ENCODE assay signal across 30 mouse cellular contexts in the genomic region with DNA sequence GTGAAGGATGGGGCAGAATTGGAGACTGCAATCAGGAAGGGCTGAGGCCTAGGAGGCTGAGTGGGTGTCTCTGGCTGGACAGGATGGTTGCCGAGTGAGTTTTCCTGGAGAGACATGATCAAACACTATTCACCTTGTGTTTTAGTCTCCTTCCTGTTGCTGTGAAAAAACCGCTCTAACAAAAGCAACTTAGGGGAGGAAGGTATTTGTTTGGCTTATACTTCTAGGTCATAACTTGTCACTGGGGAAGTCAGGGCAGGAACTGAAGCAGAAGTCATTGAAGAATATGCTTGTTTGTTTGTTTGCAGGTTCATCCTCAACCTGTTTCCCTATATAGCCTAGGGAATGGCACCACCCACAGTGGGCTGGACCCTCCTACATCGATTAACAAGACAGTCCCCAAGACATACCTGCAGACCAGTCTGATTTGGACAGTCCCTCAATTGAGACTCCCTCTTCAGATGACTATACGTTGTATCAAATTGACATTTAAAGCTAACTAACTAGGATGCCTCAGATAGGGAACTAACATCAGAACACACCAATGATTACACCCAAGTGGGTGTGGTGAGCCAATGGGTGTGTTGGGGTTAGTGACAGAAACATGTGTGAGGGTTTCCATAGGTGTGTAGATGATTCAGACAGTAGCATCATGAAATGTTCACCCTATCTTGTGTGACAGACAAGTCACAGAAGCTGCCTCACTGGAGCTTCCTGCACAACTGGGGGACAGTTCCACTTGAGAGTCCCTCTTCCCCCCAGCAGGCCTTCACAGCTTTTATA. TPM values are rescaled to one million over a fixed set of nuclear protein-coding genes. Genes with fewer than 3 reads are reported as not detected.
A peak's percentile ranks its signal among the peaks of the same experiment; 100 is the strongest.
DNase-seq lines count a peak whose midpoint lies in the region; ATAC-seq and TF ChIP-seq lines count a peak whose summit lies in the region.
"Had no signal": no experiment of that assay in that cellular context is flagged by ENCODE, and none has a peak within 500 bp of the region (broad histone marks: within the 10 kb centered on the region; RNA-seq: fewer than 3 reads in every experiment).

No protein-coding gene starts in this region.

- TF ChIP-seq EP300 in MEL (IDR thresholded peaks at IDR 0.05; ENCODE audit: low read depth in 1 of 2, low read length in 2 of 2) = no peak

- no peaks in the 10 kb centered on the region for H3K79me2 ChIP-seq in MEL (ENCODE audit: control insufficient read depth, insufficient read depth, low read length, poor library complexity)

- H3K27me3 ChIP-seq in liver, embryonic 13.5 days = no peaks in the 10 kb centered on the region
- no peaks in the 10 kb centered on the region for H3K27me3 ChIP-seq in liver, embryonic 11.5 days (replicated peaks; ENCODE audit: control insufficient read depth, insufficient read depth, low read length)
- H3K27me3 ChIP-seq in MEL (ENCODE audit: control insufficient read depth in 1 of 2, insufficient read depth in 2 of 2, low read length in 2 of 2) = no peaks in the 10 kb centered on the region
- H3K27me3 ChIP-seq: embryonic facial prominence, embryonic 12.5 days; heart, embryonic 13.5 days; limb, embryonic 12.5 days; neural tube, embryonic 12.5 days had no signal

- DNase-seq in liver, embryonic 13.5 days = no peak
- DNase-seq in liver, embryonic 11.5 days (ENCODE audit: low spot score) = no peak
- DNase-seq in MEL (ENCODE audit: low read depth, low spot score) = peak; percentile 49
- DNase-seq in naive thymus-derived CD4-positive, alpha-beta T cell, adult 2 months (ENCODE audit: low read depth) = peak; percentile 62
- DNase-seq in neural tube, embryonic 10.5 days (ENCODE audit: extremely low spot score, low spot score) = no peak
- DNase-seq in left cerebral cortex, postnatal 4 days = no peak
- DNase-seq: adrenal gland, postnatal 14 days; cerebellum, adult 2 months; cerebellum, postnatal 25 days; gastrocnemius, postnatal 14 days; heart, postnatal 14 days; kidney, adult 18-20 months; layer of hippocampus, postnatal 36 days; lung, adult 2 months; right cerebral cortex, postnatal 25 days; spleen, adult 18-20 months; thymus, postnatal 14 days had no signal

- no peaks in the 10 kb centered on the region for H3K9me3 ChIP-seq in liver, embryonic 13.5 days (replicated peaks)
- no peaks in the 10 kb centered on the region for H3K9me3 ChIP-seq in liver, embryonic 11.5 days (ENCODE audit: control insufficient read depth, low read length)
- no peaks in the 10 kb centered on the region for H3K9me3 ChIP-seq in MEL (replicated peaks; ENCODE audit: insufficient read depth, low read length)
- H3K9me3 ChIP-seq: embryonic facial prominence, embryonic 12.5 days; heart, embryonic 13.5 days; limb, embryonic 12.5 days; midbrain, embryonic 10.5 days; neural tube, embryonic 12.5 days had no signal

- no peak for TF ChIP-seq RAD21 in MEL (IDR thresholded peaks at IDR 0.05; ENCODE audit: low read depth, low read length)

- no peak overlapping the region for H3K4me2 ChIP-seq in liver, embryonic 13.5 days
- no peak overlapping the region for H3K4me2 ChIP-seq in liver, embryonic 11.5 days
- H3K4me2 ChIP-seq: embryonic facial prominence, embryonic 12.5 days; heart, embryonic 13.5 days; limb, embryonic 12.5 days; neural tube, embryonic 12.5 days had no signal

- peak; percentile 61 for ATAC-seq in liver, embryonic 13.5 days (ENCODE audit: low read depth)
- ATAC-seq in liver, embryonic 11.5 days (replicated peaks; ENCODE audit: low FRiP score) = no peak
- ATAC-seq in erythroblast, adult 5-6 weeks (replicated peaks; ENCODE audit: low FRiP score, poor library complexity, severe bottlenecking) = 0 out of 2 replicates have a peak, but pooled peaks have one; percentile 37
- ATAC-seq: forebrain, embryonic 16.5 days had no signal

- WGBS in liver, embryonic 13.5 days (ENCODE audit: insufficient replicate concordance) = 72% methylated on average over 4 of the region's 4 CpGs
- 87% methylated on average over 4 of the region's 4 CpGs for WGBS in liver, embryonic 11.5 days

- H3K4me3 ChIP-seq in liver, embryonic 13.5 days (replicated peaks) = no peak overlapping the region
- no peak overlapping the region for H3K4me3 ChIP-seq in liver, embryonic 11.5 days (ENCODE audit: low read depth, low read length)
- H3K4me3 ChIP-seq in MEL (ENCODE audit: control insufficient read depth in 1 of 2, insufficient read depth in 1 of 2, low read depth in 2 of 2, low read length in 2 of 2) = no peak overlapping the region
- H3K4me3 ChIP-seq: embryonic facial prominence, embryonic 12.5 days; erythroblast, embryonic 14.5 days; heart, embryonic 13.5 days; limb, embryonic 12.5 days; midbrain, embryonic 10.5 days; neural tube, embryonic 12.5 days had no signal

- intact Hi-C loops in left cerebral cortex, postnatal 4 days (cut with DNase I) = no loop called here

- no peak for TF ChIP-seq POLR2A in MEL (IDR thresholded peaks at IDR 0.05; ENCODE audit: control insufficient read depth in 1 of 2, insufficient read depth in 1 of 2, low read depth in 1 of 2, low read length in 2 of 2, poor library complexity in 1 of 2)

- H3K9ac ChIP-seq in liver, embryonic 13.5 days = no peak overlapping the region
- H3K9ac ChIP-seq in liver, embryonic 11.5 days (ENCODE audit: low read depth, low read length) = no peak overlapping the region
- no peak overlapping the region for H3K9ac ChIP-seq in MEL (ENCODE audit: control insufficient read depth, low read depth, low read length, poor library complexity, severe bottlenecking)
- H3K9ac ChIP-seq: embryonic facial prominence, embryonic 12.5 days; heart, embryonic 13.5 days; limb, embryonic 12.5 days; neural tube, embryonic 12.5 days had no signal

- H3K4me1 ChIP-seq in liver, embryonic 13.5 days (replicated peaks) = peaks cover 80% of the 10 kb centered on the region
- peaks cover 8% of the 10 kb centered on the region for H3K4me1 ChIP-seq in liver, embryonic 11.5 days (replicated peaks; ENCODE audit: control insufficient read depth, insufficient read depth, low read length)
- peaks cover 5 to 7% of the 10 kb centered on the region in 2 experiments; a peak in 3 of 4 replicates for H3K4me1 ChIP-seq in MEL (ENCODE audit: control insufficient read depth in 1 of 2, insufficient read depth in 2 of 2, low read length in 2 of 2)

- H3K27ac ChIP-seq in liver, embryonic 13.5 days = peak overlapping the region; percentile 39
- no peak overlapping the region for H3K27ac ChIP-seq in liver, embryonic 11.5 days (ENCODE audit: low read depth, low read length)
- no peak overlapping the region for H3K27ac ChIP-seq in MEL (ENCODE audit: control insufficient read depth, low read depth, low read length)
- H3K27ac ChIP-seq: embryonic facial prominence, embryonic 12.5 days; heart, embryonic 13.5 days; limb, embryonic 12.5 days; macrophage; neural tube, embryonic 12.5 days had no signal

- H3K36me3 ChIP-seq in liver, embryonic 13.5 days = no peaks in the 10 kb centered on the region
- no peaks in the 10 kb centered on the region for H3K36me3 ChIP-seq in liver, embryonic 11.5 days (ENCODE audit: control insufficient read depth, insufficient read depth, low read length)
- H3K36me3 ChIP-seq in MEL (ENCODE audit: control insufficient read depth in 1 of 2, insufficient read depth in 2 of 2, low read length in 2 of 2) = peaks cover 0 to 5% of the 10 kb centered on the region in 2 experiments; a peak in 3 of 4 replicates
- H3K36me3 ChIP-seq: embryonic facial prominence, embryonic 12.5 days; heart, embryonic 13.5 days; limb, embryonic 12.5 days; midbrain, embryonic 10.5 days; neural tube, embryonic 12.5 days had no signal

- TF ChIP-seq CTCF in MEL (IDR thresholded peaks at IDR 0.05 in 2 of 3, conservative IDR thresholded peaks at IDR 0.05 in 1 of 3; ENCODE audit: control insufficient read depth in 1 of 3, insufficient read depth in 1 of 3, low read depth in 2 of 3, low read length in 3 of 3, poor library complexity in 1 of 3, severe bottlenecking in 1 of 3) = no peak

TF ChIP-seq in MEL, 35 proteins besides CTCF, POLR2A, EP300 and RAD21:
- TF ChIP-seq NELFE (IDR thresholded peaks at IDR 0.05; ENCODE audit: low read depth, low read length) (no peak), ELF1 (IDR thresholded peaks at IDR 0.05; ENCODE audit: low read depth, low read length) (no peak), KAT2A (conservative IDR thresholded peaks at IDR 0.05; ENCODE audit: low read depth, low read length) (no peak), BHLHE40 (IDR thresholded peaks at IDR 0.05; ENCODE audit: borderline replicate concordance, low read depth, low read length) (no peak), MYB (IDR thresholded peaks at IDR 0.05; ENCODE audit: low read depth, low read length) (no peak), MYC (IDR thresholded peaks at IDR 0.05; ENCODE audit: low read depth, low read length) (no peak), POLR2AphosphoS2 (IDR thresholded peaks at IDR 0.05; ENCODE audit: low read length) (no peak), POLR2AphosphoS5 (IDR thresholded peaks at IDR 0.05; ENCODE audit: borderline replicate concordance, low read depth, low read length) (no peak), RCOR1 (IDR thresholded peaks at IDR 0.05; ENCODE audit: low read depth, low read length) (no peak), CHD1 (IDR thresholded peaks at IDR 0.05; ENCODE audit: low read depth, low read length) (no peak), ETS1 (IDR thresholded peaks at IDR 0.05; ENCODE audit: low read depth, low read length) (no peak), MXI1 (IDR thresholded peaks at IDR 0.05; ENCODE audit: low read depth, low read length) (no peak)

RNA-seq across cellular contexts. Expression of gene Abcg1, which starts 25.0 kb away (rescaled TPM):
- polyA plus RNA-seq in liver, embryonic 13.5 days (2015; fragmentation: Nextera tagmentation; extraction: Ambion mirVana) = 6.1 and 6.2 TPM in 2 replicates
- polyA plus RNA-seq in liver, embryonic 11.5 days (2014; fragmentation: Nextera tagmentation; extraction: Ambion mirVana) = 6.5 and 6.7 TPM in 2 replicates
- 10.4 and 11.6 TPM in 2 replicates for total RNA-seq in MEL (2012; rRNA removed)
- 10 to 100 TPM in 1 of 2 experiments, not detected in 1; 18.0 TPM for polyA plus RNA-seq in MEL (2012; ENCODE audit: insufficient read depth in 1 of 2, insufficient read length in 2 of 2, low read depth in 1 of 2, low replicate concordance in 2 of 2, missing spikeins in 1 of 2)
- 2.9 and 3.1 TPM in 2 replicates for total RNA-seq in erythroblast, adult 5-6 weeks (2015; ENCODE audit: low replicate concordance)
- total RNA-seq in erythroblast, adult 5-6 weeks (2017; ENCODE audit: low replicate concordance) = 3.3 and 5.5 TPM in 2 replicates
- total RNA-seq in left cerebral cortex, postnatal 4 days (2021) = 10 to 100 TPM; 18.5 to 20.0 TPM

RNA-seq across cellular contexts. Expression of gene Tff3, which starts 47.0 kb away (rescaled TPM):
- 4.7 and 6.0 TPM in 2 replicates for polyA plus RNA-seq in liver, embryonic 13.5 days (2015; fragmentation: Nextera tagmentation; extraction: Ambion mirVana)
- 2.1 and 2.5 TPM in 2 replicates for polyA plus RNA-seq in liver, embryonic 11.5 days (2014; fragmentation: Nextera tagmentation; extraction: Ambion mirVana)
- not detected in 2 replicates for total RNA-seq in MEL (2012; rRNA removed)
- not detected for polyA plus RNA-seq in MEL (2012; ENCODE audit: insufficient read depth in 1 of 2, insufficient read length in 2 of 2, low read depth in 1 of 2, low replicate concordance in 2 of 2, missing spikeins in 1 of 2)
- not detected in 2 replicates for total RNA-seq in erythroblast, adult 5-6 weeks (2015; ENCODE audit: low replicate concordance)
- not detected in 2 replicates for total RNA-seq in erythroblast, adult 5-6 weeks (2017; ENCODE audit: low replicate concordance)
- not detected for total RNA-seq in left cerebral cortex, postnatal 4 days (2021)
- total RNA-seq: gastrocnemius, postnatal 14 days; heart, adult 18-20 months; heart, postnatal 14 days; layer of hippocampus, adult 8-10 months; layer of hippocampus, postnatal 36 days; left cerebral cortex, postnatal 10 days had no signal
- polyA plus RNA-seq: C2C12; embryonic facial prominence, embryonic 12.5 days; erythroblast, embryonic 14.5 days; forebrain, embryonic 16.5 days; heart, embryonic 13.5 days; limb, embryonic 12.5 days; lung, adult 2 months; macrophage had no signal

Comparison
In these comparisons a context has a peak if more than half of its experiments do, and no peak if none do; other contexts are left out.
1. DNase-seq: peak in MEL (single experiment) and naive thymus-derived CD4-positive, alpha-beta T cell, adult 2 months (single experiment); none in liver, embryonic 13.5 days (single experiment), liver, embryonic 11.5 days (single experiment), neural tube, embryonic 10.5 days (single experiment) and left cerebral cortex, postnatal 4 days (single experiment).